Mouse (Mus musculus) right cerebral cortex, postnatal 10 days (tissue): ENCODE data around the gene Slc41a1.
A peak's percentile ranks its signal among the peaks of the same experiment; 100 is the strongest.
"Not testable (repeated sequence)": the region's sequence is repeated elsewhere in the genome, so short reads cannot be mapped to it uniquely, and the experiment has no call there.

Experiments
- DNase-seq, 2 experiments: peaks; one replicate each; pipeline ENCODE4 v3.0.0; 2021; ENCODE audit warnings: low spot score in 2 of 2

Slc41a1 gene

GRCm38 (mm10) chr1:131827207-131827786 is at the start of gene Slc41a1:
Gene Slc41a1, plus strand, starts transcription at chr1:131827493.
- DNase-seq = no peak

- DNase-seq = peak in 1 of 2 experiments; percentile 26
Observed at GRCm38 (mm10) chr1:131794591-131794990, 32.7 kb upstream of the Slc41a1 start.

- no peak for DNase-seq
Observed at GRCm38 (mm10) chr1:131795171-131795570, 32.1 kb upstream of the Slc41a1 start.

GRCm38 (mm10) chr1:131797202-131797909 is 29.9 kb upstream of the Slc41a1 start, which contains the start of gene Pm20d1:
Gene Pm20d1, plus strand, starts transcription at chr1:131797381.
- peak; percentile 34 to 36 for DNase-seq

GRCm38 (mm10) chr1:131800001-131800400 is 27.3 kb upstream of the Slc41a1 start:
- DNase-seq = peak in 1 of 2 experiments; percentile 8

- peak in 1 of 2 experiments; percentile 5 for DNase-seq
Observed at GRCm38 (mm10) chr1:131801071-131801470, 26.2 kb upstream of the Slc41a1 start.

- DNase-seq = peak; percentile 37 to 49
Observed at GRCm38 (mm10) chr1:131802652-131803051, 24.6 kb upstream of the Slc41a1 start.

GRCm38 (mm10) chr1:131804166-131804565 is 23.1 kb upstream of the Slc41a1 start:
- no peak for DNase-seq

GRCm38 (mm10) chr1:131808986-131809385 is 18.3 kb upstream of the Slc41a1 start:
- DNase-seq = no peak

GRCm38 (mm10) chr1:131809651-131810050 is 17.6 kb upstream of the Slc41a1 start:
- DNase-seq = no peak

- no peak for DNase-seq
Observed at GRCm38 (mm10) chr1:131811393-131811792, 15.9 kb upstream of the Slc41a1 start.

GRCm38 (mm10) chr1:131812006-131812405 is 15.3 kb upstream of the Slc41a1 start:
- no peak for DNase-seq

GRCm38 (mm10) chr1:131812631-131813295 is 14.5 kb upstream of the Slc41a1 start:
- no peak for DNase-seq

- no peak for DNase-seq
Observed at GRCm38 (mm10) chr1:131813731-131814130, 13.6 kb upstream of the Slc41a1 start.

GRCm38 (mm10) chr1:131814191-131814590 is 13.1 kb upstream of the Slc41a1 start:
- DNase-seq = no peak

GRCm38 (mm10) chr1:131816886-131817285 is 10.4 kb upstream of the Slc41a1 start:
- no peak for DNase-seq

GRCm38 (mm10) chr1:131820353-131820752 is 6.9 kb upstream of the Slc41a1 start:
- not testable (repeated sequence) for DNase-seq

- DNase-seq = no peak
Observed at GRCm38 (mm10) chr1:131820887-131821328, 6.4 kb upstream of the Slc41a1 start.

GRCm38 (mm10) chr1:131822292-131822691 is 5.0 kb upstream of the Slc41a1 start:
- DNase-seq = no peak

- no peak for DNase-seq
Observed at GRCm38 (mm10) chr1:131822856-131823492, 4.3 kb upstream of the Slc41a1 start.

GRCm38 (mm10) chr1:131823563-131823962 is 3.7 kb upstream of the Slc41a1 start:
- no peak for DNase-seq

- DNase-seq = no peak
Observed at GRCm38 (mm10) chr1:131824528-131825181, 2.6 kb upstream of the Slc41a1 start.
